Comparison of ENCODE assay signal across 23 mouse cellular contexts in the genomic region with DNA sequence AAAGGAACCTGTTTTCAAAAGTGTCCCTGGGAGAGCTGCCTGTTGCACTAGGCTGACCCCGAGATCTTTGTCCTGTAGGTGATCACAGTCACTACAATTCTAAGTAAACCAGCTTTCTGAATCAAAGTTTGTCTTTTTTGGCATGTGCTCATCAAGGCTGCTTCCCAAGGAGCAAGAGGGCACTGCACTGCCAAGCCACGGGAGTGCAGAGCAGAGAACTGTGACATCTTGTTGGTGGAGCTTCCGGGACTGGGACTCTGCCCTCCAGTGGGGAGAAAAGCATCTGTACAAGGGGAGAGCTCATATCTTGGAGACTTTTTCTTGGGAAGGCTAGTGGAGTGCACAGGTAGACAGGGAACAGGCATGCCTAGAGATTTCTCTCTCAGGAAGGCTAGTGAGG. TPM values are rescaled to one million over a fixed set of nuclear protein-coding genes. Genes with fewer than 3 reads are reported as not detected.
DNase-seq lines count a peak whose midpoint lies in the region; ATAC-seq and TF ChIP-seq lines count a peak whose summit lies in the region.
"Had no signal": no experiment of that assay in that cellular context is flagged by ENCODE, and none has a peak within 500 bp of the region (broad histone marks: within the 10 kb centered on the region; RNA-seq: fewer than 3 reads in every experiment).

No protein-coding gene starts in this region.

- no peaks in the 10 kb centered on the region for H3K4me1 ChIP-seq in intestine, postnatal 0 days (replicated peaks; ENCODE audit: control insufficient read depth, insufficient read depth, low read length)
- H3K4me1 ChIP-seq in intestine, embryonic 16.5 days (ENCODE audit: control insufficient read depth, insufficient read depth, low read length) = no peaks in the 10 kb centered on the region
- H3K4me1 ChIP-seq in kidney, embryonic 16.5 days (ENCODE audit: insufficient read depth, low read length) = no peaks in the 10 kb centered on the region
- H3K4me1 ChIP-seq in stomach, embryonic 16.5 days (ENCODE audit: control insufficient read depth, insufficient read depth, low read length) = no peaks in the 10 kb centered on the region
- H3K4me1 ChIP-seq: embryonic facial prominence, embryonic 12.5 days had no signal

- H3K27ac ChIP-seq in intestine, postnatal 0 days (ENCODE audit: low read depth, low read length) = no peak overlapping the region
- H3K27ac ChIP-seq in intestine, embryonic 16.5 days (ENCODE audit: low read length) = no peak overlapping the region
- H3K27ac ChIP-seq in kidney, embryonic 16.5 days (ENCODE audit: low read length) = no peak overlapping the region
- peak overlapping the region; percentile 59 for H3K27ac ChIP-seq in stomach, embryonic 16.5 days (ENCODE audit: low read length)
- H3K27ac ChIP-seq: embryonic facial prominence, embryonic 12.5 days; heart, embryonic 13.5 days; macrophage; midbrain, embryonic 10.5 days had no signal

- H3K9ac ChIP-seq in intestine, postnatal 0 days (ENCODE audit: low read depth, low read length) = no peak overlapping the region
- no peak overlapping the region for H3K9ac ChIP-seq in intestine, embryonic 16.5 days (ENCODE audit: low read depth, low read length)
- no peak overlapping the region for H3K9ac ChIP-seq in kidney, embryonic 16.5 days (replicated peaks; ENCODE audit: low read length)
- H3K9ac ChIP-seq in stomach, embryonic 16.5 days (ENCODE audit: low read length) = no peak overlapping the region
- H3K9ac ChIP-seq: embryonic facial prominence, embryonic 12.5 days; heart, embryonic 13.5 days had no signal

- ATAC-seq in intestine, postnatal 0 days = no peak
- ATAC-seq in intestine, embryonic 16.5 days = no peak
- ATAC-seq in kidney, embryonic 16.5 days (ENCODE audit: low FRiP score, low TSS enrichment) = 0 out of 2 replicates have a peak, but pooled peaks have one; percentile 23
- ATAC-seq in stomach, embryonic 16.5 days (ENCODE audit: insufficient read depth, low FRiP score) = no peak
- ATAC-seq: forebrain, embryonic 16.5 days had no signal

- H3K4me3 ChIP-seq in intestine, postnatal 0 days (ENCODE audit: low read depth, low read length) = no peak overlapping the region
- no peak overlapping the region for H3K4me3 ChIP-seq in intestine, embryonic 16.5 days (ENCODE audit: low read length)
- no peak overlapping the region for H3K4me3 ChIP-seq in kidney, embryonic 16.5 days (ENCODE audit: low read length)
- no peak overlapping the region for H3K4me3 ChIP-seq in stomach, embryonic 16.5 days (replicated peaks; ENCODE audit: low read length)
- H3K4me3 ChIP-seq: embryonic facial prominence, embryonic 12.5 days; heart, embryonic 13.5 days; midbrain, embryonic 10.5 days had no signal

- no peaks in the 10 kb centered on the region for H3K36me3 ChIP-seq in intestine, postnatal 0 days (ENCODE audit: control insufficient read depth, insufficient read depth)
- H3K36me3 ChIP-seq in intestine, embryonic 16.5 days (ENCODE audit: control insufficient read depth, insufficient read depth, low read length) = no peaks in the 10 kb centered on the region
- H3K36me3 ChIP-seq in kidney, embryonic 16.5 days (ENCODE audit: insufficient read depth, low read length) = no peaks in the 10 kb centered on the region
- no peaks in the 10 kb centered on the region for H3K36me3 ChIP-seq in stomach, embryonic 16.5 days (ENCODE audit: control insufficient read depth, insufficient read depth, low read length)
- H3K36me3 ChIP-seq: embryonic facial prominence, embryonic 12.5 days; heart, embryonic 13.5 days; midbrain, embryonic 10.5 days had no signal

- peak; percentile 8 for DNase-seq in lung, postnatal 10 days
- no peak for DNase-seq in lung, postnatal 36 days
- no peak for DNase-seq in thymus, adult 18-20 months
- no peak for DNase-seq in c-Kit-positive CD71-positive TER-119-positive erythroid progenitor cells, embryonic 14.5 days (ENCODE audit: low spot score)
- DNase-seq: adrenal gland, postnatal 36 days; B cell, adult 2 months; cerebellum, adult 2 months; cerebellum, postnatal 36 days; heart, postnatal 4 days; left cerebral cortex, postnatal 4 days; lung, adult 18-20 months; retina, postnatal 1 day; thymus, postnatal 25 days had no signal

- TF ChIP-seq CTCF in intestine, postnatal 0 days (IDR thresholded peaks at IDR 0.05; ENCODE audit: low read depth) = peak; percentile 51

- H3K27me3 ChIP-seq in intestine, postnatal 0 days (replicated peaks; ENCODE audit: control insufficient read depth, insufficient read depth, low read length) = no peaks in the 10 kb centered on the region
- no peaks in the 10 kb centered on the region for H3K27me3 ChIP-seq in intestine, embryonic 16.5 days (replicated peaks; ENCODE audit: control insufficient read depth, insufficient read depth, low read length)
- no peaks in the 10 kb centered on the region for H3K27me3 ChIP-seq in kidney, embryonic 16.5 days (ENCODE audit: insufficient read depth, low read length)
- H3K27me3 ChIP-seq in stomach, embryonic 16.5 days (ENCODE audit: control insufficient read depth, insufficient read depth, low read length) = no peaks in the 10 kb centered on the region
- H3K27me3 ChIP-seq: embryonic facial prominence, embryonic 12.5 days; heart, embryonic 13.5 days had no signal

- H3K9me3 ChIP-seq in intestine, postnatal 0 days (ENCODE audit: control insufficient read depth) = no peaks in the 10 kb centered on the region
- no peaks in the 10 kb centered on the region for H3K9me3 ChIP-seq in intestine, embryonic 16.5 days (ENCODE audit: control insufficient read depth, low read length)
- no peaks in the 10 kb centered on the region for H3K9me3 ChIP-seq in kidney, embryonic 16.5 days (ENCODE audit: low read length)
- H3K9me3 ChIP-seq in stomach, embryonic 16.5 days (replicated peaks; ENCODE audit: control insufficient read depth, low read length) = no peaks in the 10 kb centered on the region
- H3K9me3 ChIP-seq: embryonic facial prominence, embryonic 12.5 days; heart, embryonic 13.5 days; midbrain, embryonic 10.5 days had no signal

- no peak overlapping the region for H3K4me2 ChIP-seq in intestine, postnatal 0 days (replicated peaks; ENCODE audit: low read depth)
- H3K4me2 ChIP-seq in intestine, embryonic 16.5 days (ENCODE audit: low read depth, low read length) = no peak overlapping the region
- H3K4me2 ChIP-seq in kidney, embryonic 16.5 days (replicated peaks; ENCODE audit: low read depth, low read length) = no peak overlapping the region
- H3K4me2 ChIP-seq in stomach, embryonic 16.5 days (ENCODE audit: low read depth, low read length) = no peak overlapping the region
- H3K4me2 ChIP-seq: embryonic facial prominence, embryonic 12.5 days; heart, embryonic 13.5 days; liver, embryonic 11.5 days had no signal

- 65% methylated on average over 3 of the region's 3 CpGs for WGBS in intestine, postnatal 0 days
- WGBS in intestine, embryonic 16.5 days = 54% methylated on average over 3 of the region's 3 CpGs
- whole genome bisulfite sequencing in kidney, embryonic 16.5 days = 62% methylated on average over 3 of the region's 3 CpGs
- WGBS in stomach, embryonic 16.5 days = 58% methylated on average over 3 of the region's 3 CpGs

RNA-seq across cellular contexts. Expression of a gene that starts 21.9 kb away (rescaled TPM):
- polyA plus RNA-seq in intestine, postnatal 0 days (2015; fragmentation: Nextera tagmentation; extraction: Ambion mirVana) = 72.3 and 74.5 TPM in 2 replicates
- 107 and 113 TPM in 2 replicates for polyA plus RNA-seq in intestine, embryonic 16.5 days (2015; fragmentation: Nextera tagmentation; extraction: Ambion mirVana)
- 131 and 141 TPM in 2 replicates for polyA plus RNA-seq in kidney, embryonic 16.5 days (2015; fragmentation: Nextera tagmentation; extraction: Ambion mirVana)
- polyA plus RNA-seq in stomach, embryonic 16.5 days (2015; fragmentation: Nextera tagmentation; extraction: Ambion mirVana) = 125 and 132 TPM in 2 replicates
